Mouse (Mus musculus) E14TG2a.4 (cell line): ENCODE results near the gene Barhl1.

Experiments used
- H3K27me3 ChIP-seq: 2 replicates; pipeline ENCODE4 v1.6.1; 2014; ENCODE audit warnings: low read length, control low read depth; ENCODE audit not compliant: insufficient read depth
- H3K36me3 ChIP-seq: 2 replicates; pipeline ENCODE4 v1.6.1; 2014; ENCODE audit warnings: low read length, control low read depth; ENCODE audit not compliant: insufficient read depth
- H3K4me1 ChIP-seq: replicated peaks from 2 replicates; pipeline ENCODE4 v1.6.1; 2014; ENCODE audit warnings: low read depth, low read length, control low read depth
- H3K4me3 ChIP-seq: replicated peaks from 2 replicates; pipeline ENCODE4 v1.5.1; 2014; ENCODE audit warnings: mild to moderate bottlenecking, low read length
- H3K9me3 ChIP-seq: 2 replicates; pipeline ENCODE4 v1.6.1; 2014; ENCODE audit warnings: low read length, control low read depth
- CTCF ChIP-seq: conservative IDR thresholded peaks from 2 replicates; pipeline ENCODE4 v1.5.1; 2014; ENCODE audit warnings: low read length
- NANOG ChIP-seq: IDR thresholded peaks from 2 replicates; pipeline ENCODE4 v1.6.1; 2014; ENCODE audit warnings: borderline replicate concordance, low read length, mixed read lengths
- POU5F1 ChIP-seq: IDR thresholded peaks from 2 replicates; pipeline ENCODE4 v1.6.1; 2014; ENCODE audit warnings: low read length, borderline replicate concordance

Gene Barhl1

GRCm38 (mm10) chr2:28915104-28915738 lies 1.2 kb downstream of the Barhl1 start:
- TF ChIP-seq CTCF, result no peak
- peaks cover 95% of the 10 kb centered on the region for H3K27me3 ChIP-seq
- H3K36me3 ChIP-seq, result no peaks in the 10 kb centered on the region
- H3K9me3 ChIP-seq, result 0 out of 2 replicates have a peak, but pooled peaks cover 2% of the 10 kb centered on the region
- 0 out of 2 replicates have a peak overlapping the region, but pooled peaks have one; percentile 1 for H3K4me3 ChIP-seq
- H3K4me1 ChIP-seq, result peaks cover 50% of the 10 kb centered on the region

- peaks cover 53% of the 10 kb centered on the region for H3K4me1 ChIP-seq
- H3K27me3 ChIP-seq, result peaks cover 97% of the 10 kb centered on the region
- H3K9me3 ChIP-seq, result 0 out of 2 replicates have a peak, but pooled peaks cover 2% of the 10 kb centered on the region
- TF ChIP-seq POU5F1 (no peak), NANOG (no peak), CTCF (no peak)
- no peak overlapping the region for H3K4me3 ChIP-seq
- no peaks in the 10 kb centered on the region for H3K36me3 ChIP-seq
Observed at GRCm38 (mm10) chr2:28914121-28914520, 2.3 kb downstream of the Barhl1 start.

- H3K27me3 ChIP-seq, result peaks cover 96% of the 10 kb centered on the region
- peaks cover 54% of the 10 kb centered on the region for H3K4me1 ChIP-seq
- no peaks in the 10 kb centered on the region for H3K36me3 ChIP-seq
- TF ChIP-seq CTCF, result no peak
- TF ChIP-seq NANOG, result no peak
- no peak for TF ChIP-seq POU5F1
- no peak overlapping the region for H3K4me3 ChIP-seq
- H3K9me3 ChIP-seq, result 0 out of 2 replicates have a peak, but pooled peaks cover 2% of the 10 kb centered on the region
Observed at GRCm38 (mm10) chr2:28912961-28913360, 3.5 kb downstream of the Barhl1 start.

GRCm38 (mm10) chr2:28912039-28912700 lies 4.3 kb downstream of the Barhl1 start:
- Histone ChIP-seq H3K4me3 (peak overlapping the region; percentile 55), H3K4me1 (peaks cover 59% of the 10 kb centered on the region), H3K36me3 (no peaks in the 10 kb centered on the region), H3K9me3 (0 out of 2 replicates have a peak, but pooled peaks cover 2% of the 10 kb centered on the region), H3K27me3 (peaks cover 88% of the 10 kb centered on the region)
- TF ChIP-seq POU5F1 (no peak), NANOG (no peak), CTCF (no peak)

GRCm38 (mm10) chr2:28911331-28912038 lies 5.0 kb downstream of the Barhl1 start:
- 0 out of 2 replicates have a peak, but pooled peaks cover 2% of the 10 kb centered on the region for H3K9me3 ChIP-seq
- H3K4me3 ChIP-seq, result peak overlapping the region; percentile 55
- peaks cover 65% of the 10 kb centered on the region for H3K4me1 ChIP-seq
- peaks cover 5% of the 10 kb centered on the region for H3K36me3 ChIP-seq
- H3K27me3 ChIP-seq, result peaks cover 81% of the 10 kb centered on the region
- TF ChIP-seq CTCF, result no peak
- TF ChIP-seq NANOG, result no peak
- TF ChIP-seq POU5F1, result no peak

GRCm38 (mm10) chr2:28910877-28911276 lies 5.6 kb downstream of the Barhl1 start:
- Histone ChIP-seq H3K4me1 (peaks cover 65% of the 10 kb centered on the region), H3K9me3 (0 out of 2 replicates have a peak, but pooled peaks cover 2% of the 10 kb centered on the region), H3K36me3 (peaks cover 10% of the 10 kb centered on the region), H3K27me3 (peaks cover 79% of the 10 kb centered on the region), H3K4me3 (peak overlapping the region; percentile 55)
- TF ChIP-seq POU5F1 (no peak), NANOG (no peak), CTCF (no peak)

GRCm38 (mm10) chr2:28909818-28910710 lies 6.4 kb downstream of the Barhl1 start:
- Histone ChIP-seq H3K4me3 (peak overlapping the region; percentile 68), H3K27me3 (peaks cover 72% of the 10 kb centered on the region), H3K4me1 (peaks cover 57% of the 10 kb centered on the region), H3K9me3 (0 out of 2 replicates have a peak, but pooled peaks cover 2% of the 10 kb centered on the region), H3K36me3 (peaks cover 18% of the 10 kb centered on the region)
- no peak for TF ChIP-seq NANOG
- TF ChIP-seq CTCF, result no peak
- no peak for TF ChIP-seq POU5F1
